Mouse (Mus musculus) Muller cell, postnatal 12 days (primary cell): ENCODE measurements around the gene Afg1l.

ENCODE experiments used
- DNase-seq: peaks from one replicate; pipeline ENCODE4 v3.0.0-alpha.2; 2015; ENCODE audit errors: inconsistent ontology term

The Afg1l gene

GRCm38 (mm10) chr10:42383708-42384107 lies 94.7 kb downstream of the Afg1l start:
- no peak for DNase-seq

GRCm38 (mm10) chr10:42364216-42364615 lies 114.1 kb downstream of the Afg1l start:
- no peak for DNase-seq

GRCm38 (mm10) chr10:42355980-42356379 lies 122.4 kb downstream of the Afg1l start:
- no peak for DNase-seq

- no peak for DNase-seq
These were observed 130.4 kb downstream of the Afg1l start for GRCm38 (mm10) chr10:42347986-42348385.

- peak; percentile 96 for DNase-seq
These were observed 131.2 kb downstream of the Afg1l start for GRCm38 (mm10) chr10:42347127-42347526.

GRCm38 (mm10) chr10:42346179-42346877 lies 132.0 kb downstream of the Afg1l start:
- peak; percentile 74 for DNase-seq

GRCm38 (mm10) chr10:42342714-42343113 lies 135.7 kb downstream of the Afg1l start:
- DNase-seq = no peak

GRCm38 (mm10) chr10:42341815-42342457 lies 136.4 kb downstream of the Afg1l start:
- DNase-seq = no peak

- DNase-seq = no peak
These were observed 138.0 kb downstream of the Afg1l start for GRCm38 (mm10) chr10:42340426-42340793.

- peak; percentile 52 for DNase-seq
These were observed 138.5 kb downstream of the Afg1l start for GRCm38 (mm10) chr10:42339773-42340425.

GRCm38 (mm10) chr10:42338456-42338855 lies 139.9 kb downstream of the Afg1l start:
- peak; percentile 64 for DNase-seq

- DNase-seq = peak; percentile 37
These were observed 150.8 kb downstream of the Afg1l start for GRCm38 (mm10) chr10:42327576-42327975.

- no peak for DNase-seq
These were observed 153.1 kb downstream of the Afg1l start for GRCm38 (mm10) chr10:42325305-42325704.

GRCm38 (mm10) chr10:42323978-42324377 lies 154.4 kb downstream of the Afg1l start:
- DNase-seq = no peak

- no peak for DNase-seq
These were observed 165.1 kb downstream of the Afg1l start for GRCm38 (mm10) chr10:42313222-42313786.

- DNase-seq = no peak
These were observed 165.8 kb downstream of the Afg1l start for GRCm38 (mm10) chr10:42312557-42312956.

GRCm38 (mm10) chr10:42308687-42308987 lies 169.7 kb downstream of the Afg1l start:
- no peak for DNase-seq

GRCm38 (mm10) chr10:42307980-42308686 lies 170.2 kb downstream of the Afg1l start:
- DNase-seq = peak; percentile 81

GRCm38 (mm10) chr10:42306422-42306821 lies 171.9 kb downstream of the Afg1l start:
- DNase-seq = no peak

GRCm38 (mm10) chr10:42300805-42301204 lies 177.6 kb downstream of the Afg1l start:
- no peak for DNase-seq

GRCm38 (mm10) chr10:42299967-42300366 lies 178.4 kb downstream of the Afg1l start:
- no peak for DNase-seq

- peak; percentile 42 for DNase-seq
These were observed 178.9 kb downstream of the Afg1l start for GRCm38 (mm10) chr10:42299426-42299825.
